Mouse (Mus musculus): ENCODE measurements around the gene Stap2. TPM values are rescaled to one million over a fixed set of nuclear protein-coding genes. Genes with fewer than 3 reads are reported as not detected.

The Stap2 gene
- total RNA-seq, 2 experiments from 2014 or later: 2.5 to 3.1 TPM

DNA sequence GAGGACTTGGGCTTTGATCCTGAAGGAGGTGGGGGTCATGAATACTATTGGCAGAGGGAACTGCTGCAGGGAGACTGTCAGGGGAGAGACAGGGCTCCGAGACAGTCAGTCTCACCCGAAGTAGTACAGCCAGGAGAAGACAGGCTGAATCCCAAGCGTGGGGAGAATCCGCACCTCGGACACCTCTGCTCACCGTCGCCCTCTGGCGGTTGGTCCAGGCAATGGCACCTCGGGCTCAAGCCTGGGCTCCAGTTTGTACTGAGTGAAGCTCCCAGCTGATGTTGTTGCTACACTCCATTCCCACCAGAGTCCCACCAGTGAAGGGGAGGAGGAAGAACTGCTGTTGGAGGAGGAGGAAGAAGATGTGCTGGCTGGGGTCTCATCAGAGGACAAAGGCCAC is 5.3 kb upstream of the Stap2 start:
- Histone ChIP-seq H3K4me3 (peak overlapping the region; percentile 96), H3K27ac (no peak overlapping the region)
- intact Hi-C loops (cut with DNase I): loop anchor here (2.0 kb wide), 1 partner anchor 34 kb away; no protein-coding TSS in a partner anchor
- peak; percentile 74 to 83 for DNase-seq (ENCODE audit: extremely low spot score in 1 of 2, low spot score in 2 of 2)
- no peak; the same call in none of the 2 replicates for TF ChIP-seq CTCF (IDR thresholded peaks at IDR 0.05)

- intact Hi-C loops (cut with DNase I): loop anchor here (2.0 kb wide), 1 partner anchor 33 kb away; no protein-coding TSS in a partner anchor
- no peak for TF ChIP-seq CTCF (IDR thresholded peaks at IDR 0.05)
- DNase-seq (ENCODE audit: extremely low spot score in 1 of 2, low spot score in 2 of 2): no peak
- Histone ChIP-seq H3K27ac (no peak overlapping the region; the same call in 1 of the 2 replicates), H3K4me3 (peak overlapping the region; percentile 96)
These were observed 4.9 kb upstream of the Stap2 start for GRCm38 (mm10) chr17:56010255-56010654.

DNA sequence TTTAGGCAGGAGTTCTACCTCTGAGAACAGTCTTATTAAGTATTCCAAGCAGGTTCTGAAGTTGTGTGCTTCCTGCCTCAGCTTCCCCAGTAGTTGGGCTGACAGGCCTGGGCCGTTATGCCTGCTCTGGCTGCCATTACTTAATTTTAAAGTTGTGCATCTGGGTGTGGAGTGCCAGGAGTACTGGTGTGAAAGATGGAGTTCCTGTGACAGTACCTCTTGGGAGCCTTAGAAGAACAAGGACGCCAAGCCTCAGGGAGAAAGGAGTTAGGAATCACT is 4.5 kb upstream of the Stap2 start:
- Histone ChIP-seq H3K4me3 (peak overlapping the region; percentile 96), H3K27ac (peak overlapping the region; percentile 95)
- intact Hi-C loops (cut with DNase I): loop anchor here (1.0 to 2.0 kb wide), 2 partner anchors 33 to 51 kb away; partner anchors contain the start of gene Yju2
- no peak for TF ChIP-seq CTCF (IDR thresholded peaks at IDR 0.05)
- no peak for DNase-seq (ENCODE audit: extremely low spot score in 1 of 2, low spot score in 2 of 2)

GRCm38 (mm10) chr17:56009088-56009961 is 3.9 kb upstream of the Stap2 start:
- DNase-seq (ENCODE audit: extremely low spot score in 1 of 2, low spot score in 2 of 2): peak; percentile 88 to 91
- intact Hi-C loops (cut with DNase I): loop anchor here (1.0 kb wide), 1 partner anchor 50 kb away; the partner anchor contains the start of gene Yju2
- peak overlapping the region; percentile 95 for H3K27ac ChIP-seq
- TF ChIP-seq CTCF (IDR thresholded peaks at IDR 0.05): peak; percentile 54
- peak overlapping the region; percentile 96 for H3K4me3 ChIP-seq

DNA sequence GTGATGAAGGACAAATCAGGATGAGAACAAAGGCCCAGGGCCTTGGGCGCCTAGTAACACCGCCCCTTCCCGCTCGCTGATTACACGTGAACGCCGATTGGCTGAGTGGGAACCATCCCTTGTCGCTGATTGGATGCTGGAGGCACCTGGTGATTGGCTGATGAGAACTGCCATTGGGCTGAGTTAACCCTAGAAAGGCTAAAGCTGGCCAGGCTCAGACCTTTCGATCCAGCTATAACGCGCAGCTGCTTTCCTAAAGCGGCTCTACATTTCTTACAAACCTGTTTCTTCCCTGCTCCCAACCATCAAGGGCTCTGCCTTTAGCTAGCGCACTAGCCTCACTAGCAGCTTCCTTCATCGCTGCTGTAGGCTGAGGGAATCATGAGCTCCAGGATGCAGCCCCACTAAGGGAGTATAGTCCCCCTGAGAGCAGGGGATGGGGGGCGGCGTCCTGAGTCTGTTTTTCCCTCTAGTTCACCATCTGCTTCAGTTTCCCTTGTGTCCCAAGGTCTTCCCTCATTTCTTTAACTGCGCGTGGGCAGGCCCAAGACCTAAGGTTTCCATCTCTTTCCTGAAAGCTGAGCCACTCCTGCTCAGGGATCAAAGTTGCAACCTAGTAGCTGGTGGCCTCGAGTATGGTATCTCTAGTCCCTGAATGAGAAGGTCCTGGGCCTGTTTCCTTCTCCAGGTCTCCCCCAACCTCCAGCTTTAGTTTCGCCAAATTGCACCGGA is 3.1 kb upstream of the Stap2 start:
- peak; percentile 88 to 92 for DNase-seq (ENCODE audit: extremely low spot score in 1 of 2, low spot score in 2 of 2)
- no peak for TF ChIP-seq CTCF (IDR thresholded peaks at IDR 0.05)
- H3K27ac ChIP-seq: peak overlapping the region; percentile 95
- H3K4me3 ChIP-seq: peak overlapping the region; percentile 96
- intact Hi-C loops (cut with DNase I): loop anchor here (1.0 kb wide), 1 partner anchor 49 kb away; the partner anchor contains the start of gene Yju2

DNA sequence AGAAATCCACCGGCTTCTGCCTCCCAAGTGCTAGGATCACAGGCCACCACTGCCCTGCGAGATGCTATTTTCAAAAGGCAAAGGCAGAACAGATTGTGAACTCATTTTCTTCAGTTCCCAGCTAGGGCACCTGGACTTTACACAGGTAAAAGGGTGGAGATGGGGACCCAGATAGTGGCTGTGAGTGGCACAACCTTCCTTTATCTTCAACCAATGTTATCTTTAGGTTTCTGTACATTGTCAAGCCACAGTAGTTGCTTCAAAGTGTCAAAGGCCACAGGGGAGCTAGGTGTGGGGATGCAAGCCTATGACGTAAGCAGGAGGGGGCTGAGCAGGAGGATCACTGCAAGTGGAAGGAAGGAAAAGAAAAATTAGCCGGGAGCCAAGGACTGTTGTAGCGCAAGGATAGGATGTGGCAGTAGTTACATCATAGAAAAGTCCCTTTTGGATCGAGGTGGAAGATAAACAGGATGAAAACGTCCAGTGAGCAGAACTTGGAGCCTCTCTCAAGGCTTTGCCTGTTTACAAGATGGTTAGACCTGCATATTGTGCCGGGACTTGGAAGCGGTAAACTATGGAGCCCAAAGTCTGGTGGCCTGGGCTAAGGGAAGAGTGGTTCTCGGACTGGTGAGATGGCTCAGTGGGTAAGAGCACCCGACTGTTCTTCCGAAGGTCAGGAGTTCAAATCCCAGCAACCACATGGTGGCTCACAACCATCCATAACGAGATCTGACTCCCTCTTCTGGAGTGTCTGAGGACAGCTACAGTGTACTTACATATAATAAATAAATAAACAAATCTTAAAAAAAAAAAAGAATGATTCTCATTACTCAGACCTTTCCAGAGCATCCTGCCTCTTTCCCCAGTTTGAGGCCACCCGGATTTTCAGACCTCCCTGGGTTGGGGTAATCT is 2.3 kb upstream of the Stap2 start:
- intact Hi-C loops (cut with DNase I): no loop called here
- H3K4me3 ChIP-seq: peak overlapping the region; percentile 96
- TF ChIP-seq CTCF (IDR thresholded peaks at IDR 0.05): no peak; the same call in 1 of the 2 replicates
- H3K27ac ChIP-seq: peak overlapping the region; percentile 95
- DNase-seq (ENCODE audit: extremely low spot score in 1 of 2, low spot score in 2 of 2): no peak

- TF ChIP-seq CTCF (IDR thresholded peaks at IDR 0.05): no peak
- no peak overlapping the region for H3K27ac ChIP-seq
- intact Hi-C loops (cut with DNase I): no loop called here
- no peak overlapping the region for H3K4me3 ChIP-seq
- no peak for DNase-seq (ENCODE audit: extremely low spot score in 1 of 2, low spot score in 2 of 2)
These were observed 1.6 kb upstream of the Stap2 start for GRCm38 (mm10) chr17:56006956-56007355.

GRCm38 (mm10) chr17:56003000-56003399 is 2.4 kb downstream of the Stap2 start:
- intact Hi-C loops (cut with DNase I): no loop called here
- H3K27ac ChIP-seq: no peak overlapping the region
- H3K4me3 ChIP-seq: no peak overlapping the region
- TF ChIP-seq CTCF (IDR thresholded peaks at IDR 0.05): no peak
- DNase-seq (ENCODE audit: extremely low spot score in 1 of 2, low spot score in 2 of 2): no peak

- Histone ChIP-seq H3K27ac (no peak overlapping the region), H3K4me3 (no peak overlapping the region)
- no peak for DNase-seq (ENCODE audit: extremely low spot score in 1 of 2, low spot score in 2 of 2)
- intact Hi-C loops (cut with DNase I): no loop called here
- TF ChIP-seq CTCF (IDR thresholded peaks at IDR 0.05): no peak
These were observed 5.4 kb downstream of the Stap2 start for GRCm38 (mm10) chr17:55999794-56000499.

GRCm38 (mm10) chr17:55996007-55996406 is 9.4 kb downstream of the Stap2 start:
- intact Hi-C loops (cut with DNase I): no loop called here
- TF ChIP-seq CTCF (IDR thresholded peaks at IDR 0.05): no peak
- DNase-seq (ENCODE audit: extremely low spot score in 1 of 2, low spot score in 2 of 2): no peak

More at GRCm38 (mm10) chr17:55996007-55996406, 9.4 kb downstream of the Stap2 start:
- Histone ChIP-seq H3K4me3 (no peak overlapping the region), H3K27ac (no peak overlapping the region)
